In the genomic region with DNA sequence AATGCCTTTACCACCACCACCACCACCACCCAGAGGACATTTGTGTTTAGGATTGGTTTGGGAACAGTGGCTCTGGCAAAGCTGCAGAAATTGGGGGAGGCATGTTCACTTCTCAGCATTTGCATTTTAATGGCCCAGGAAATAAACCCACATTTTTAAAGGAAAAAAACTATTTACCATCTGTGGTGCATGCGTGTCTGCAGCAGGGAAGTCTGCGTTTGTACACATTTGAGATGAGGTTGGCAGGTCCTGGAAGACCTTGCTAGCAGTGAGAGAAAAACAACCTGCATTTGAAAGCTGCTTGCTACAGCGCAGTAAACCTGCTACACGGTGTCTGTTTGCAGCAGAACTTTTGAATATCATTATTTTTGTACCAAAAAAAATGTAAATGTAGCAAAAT, we compare ENCODE assay signal across 19 mouse cellular contexts.
"Had no signal": no experiment of that assay in that cellular context is flagged by ENCODE, and none has a peak within 500 bp of the region (broad histone marks: within the 10 kb centered on the region; RNA-seq: fewer than 3 reads in every experiment).

No protein-coding gene starts in this region.

- ATAC-seq: intestine, embryonic 16.5 days had no signal

- H3K27me3 ChIP-seq: kidney, embryonic 15.5 days; liver, embryonic 15.5 days; neural tube, embryonic 12.5 days had no signal

- H3K36me3 ChIP-seq: kidney, embryonic 15.5 days; liver, embryonic 15.5 days; midbrain, embryonic 10.5 days; neural tube, embryonic 12.5 days had no signal

- H3K9ac ChIP-seq: kidney, embryonic 15.5 days; liver, embryonic 15.5 days; neural tube, embryonic 12.5 days had no signal

- H3K4me2 ChIP-seq: kidney, embryonic 15.5 days; liver, embryonic 11.5 days; liver, embryonic 15.5 days; neural tube, embryonic 12.5 days had no signal

- H3K4me3 ChIP-seq: kidney, embryonic 15.5 days; liver, embryonic 15.5 days; midbrain, embryonic 10.5 days; myocyte; neural tube, embryonic 12.5 days had no signal

- H3K27ac ChIP-seq: kidney, embryonic 15.5 days; liver, embryonic 15.5 days; midbrain, embryonic 10.5 days; neural tube, embryonic 12.5 days; stomach, postnatal 0 days had no signal

- DNase-seq: kidney, adult 2 months; kidney, postnatal 14 days; left cerebral cortex, postnatal 4 days; lung, adult 2 months; lung, postnatal 10 days; lung, postnatal 4 days; midbrain, embryonic 14.5 days; retina, postnatal 1 day; right cerebral cortex, postnatal 4 days; spleen, adult 18-20 months; thymus, postnatal 4 days had no signal

- H3K9me3 ChIP-seq: kidney, embryonic 15.5 days; liver, embryonic 15.5 days; midbrain, embryonic 10.5 days; neural tube, embryonic 12.5 days had no signal

- H3K4me1 ChIP-seq: liver, embryonic 15.5 days; midbrain, embryonic 10.5 days; neural tube, embryonic 12.5 days had no signal
